Mouse (Mus musculus) erythroblast, embryonic 14.5 days (primary cell): ENCODE measurements around the gene BC004004. TPM values are rescaled to one million over a fixed set of nuclear protein-coding genes. Genes with fewer than 3 reads are reported as not detected.
"Not testable (repeated sequence)": the region's sequence is repeated elsewhere in the genome, so short reads cannot be mapped to it uniquely, and the experiment has no call there.

Experiments
- H3K27me3 ChIP-seq: 2 replicates; pipeline ENCODE4 v1.6.1; 2012; ENCODE audit warnings: inconsistent platforms; ENCODE audit not compliant: control insufficient read depth
- H3K36me3 ChIP-seq: 2 replicates; pipeline ENCODE4 v1.6.1; 2012; ENCODE audit warnings: mild to moderate bottlenecking, inconsistent platforms; ENCODE audit not compliant: control insufficient read depth
- H3K4me1 ChIP-seq: 2 replicates; pipeline ENCODE4 v1.6.1; 2012; ENCODE audit warnings: inconsistent platforms; ENCODE audit not compliant: control insufficient read depth
- H3K4me3 ChIP-seq: replicated peaks from 2 replicates; pipeline ENCODE3; 2012; ENCODE audit warnings: moderate library complexity, mild to moderate bottlenecking, inconsistent platforms
- H3K9me3 ChIP-seq: 2 replicates; pipeline ENCODE4 v1.6.1; 2012; ENCODE audit warnings: low read length, inconsistent platforms, mixed read lengths; ENCODE audit not compliant: control insufficient read depth
- GATA1 ChIP-seq: IDR thresholded peaks from 2 replicates; pipeline ENCODE4 v1.6.1; 2012; ENCODE audit warnings: low read length, inconsistent platforms, mixed read lengths
- TAL1 ChIP-seq: IDR thresholded peaks from 3 replicates; pipeline ENCODE4 v1.6.1; 2012; ENCODE audit warnings: low read length, inconsistent platforms, mixed read lengths
- polyA plus RNA-seq: library from polyadenylated mRNA; stranded (reverse); fragments of >175 nt; gene quantifications from 2 replicates; pipeline ENCODE4 v1.2.3, GENCODE M21; 2012

Gene BC004004
- polyA plus RNA-seq, 1 experiment: 2.0 TPM

- peaks cover 42% of the 10 kb centered on the region for H3K36me3 ChIP-seq
- no peak for TF ChIP-seq TAL1
- H3K4me1 ChIP-seq: no peaks in the 10 kb centered on the region
Observed at GRCm38 (mm10) chr17:29246602-29247001, 22.0 kb upstream of the BC004004 start.

GRCm38 (mm10) chr17:29247881-29248280, 20.7 kb upstream of the BC004004 start:
- peaks cover 11% of the 10 kb centered on the region; the same call in 1 of the 2 replicates for H3K27me3 ChIP-seq
- H3K4me1 ChIP-seq: no peaks in the 10 kb centered on the region
- H3K9me3 ChIP-seq: no peaks in the 10 kb centered on the region
- TF ChIP-seq GATA1 (no peak), TAL1 (no peak)
- H3K36me3 ChIP-seq: peaks cover 55% of the 10 kb centered on the region
- H3K4me3 ChIP-seq: no peak overlapping the region

More at GRCm38 (mm10) chr17:29246602-29247001, 22.0 kb upstream of the BC004004 start:
- Histone ChIP-seq H3K9me3 (no peaks in the 10 kb centered on the region), H3K27me3 (peaks cover 18% of the 10 kb centered on the region), H3K4me3 (no peak overlapping the region)

GRCm38 (mm10) chr17:29249512-29249911, 19.1 kb upstream of the BC004004 start:
- Histone ChIP-seq H3K4me1 (peaks cover 6% of the 10 kb centered on the region), H3K4me3 (no peak overlapping the region), H3K36me3 (peaks cover 71% of the 10 kb centered on the region), H3K27me3 (peaks cover 2% of the 10 kb centered on the region; the same call in 1 of the 2 replicates), H3K9me3 (no peaks in the 10 kb centered on the region)
- TF ChIP-seq TAL1 (no peak), GATA1 (no peak)

- peaks cover 85% of the 10 kb centered on the region for H3K36me3 ChIP-seq
- H3K9me3 ChIP-seq, H3K27me3 ChIP-seq, H3K4me1 ChIP-seq, H3K4me3 ChIP-seq: not testable (repeated sequence)
Observed at GRCm38 (mm10) chr17:29251006-29251405, 17.6 kb upstream of the BC004004 start.

- Histone ChIP-seq H3K4me3 (no peak overlapping the region), H3K4me1 (peaks cover 15% of the 10 kb centered on the region), H3K9me3 (no peaks in the 10 kb centered on the region), H3K36me3 (peaks cover 93% of the 10 kb centered on the region), H3K27me3 (no peaks in the 10 kb centered on the region)
- TF ChIP-seq GATA1: no peak
- no peak for TF ChIP-seq TAL1
Observed at GRCm38 (mm10) chr17:29251608-29252390, 16.8 kb upstream of the BC004004 start.

GRCm38 (mm10) chr17:29253236-29253635, 15.4 kb upstream of the BC004004 start:
- Histone ChIP-seq H3K9me3 (no peaks in the 10 kb centered on the region), H3K27me3 (no peaks in the 10 kb centered on the region), H3K4me3 (no peak overlapping the region), H3K4me1 (peaks cover 30% of the 10 kb centered on the region), H3K36me3 (peaks cover 99% of the 10 kb centered on the region)
- no peak for TF ChIP-seq TAL1

GRCm38 (mm10) chr17:29253684-29254083, 14.9 kb upstream of the BC004004 start:
- H3K27me3 ChIP-seq: no peaks in the 10 kb centered on the region
- TF ChIP-seq TAL1 (no peak), GATA1 (no peak)
- peaks cover 99% of the 10 kb centered on the region for H3K36me3 ChIP-seq
- no peaks in the 10 kb centered on the region for H3K9me3 ChIP-seq
- no peak overlapping the region for H3K4me3 ChIP-seq
- peaks cover 34% of the 10 kb centered on the region for H3K4me1 ChIP-seq

- peaks cover 43% of the 10 kb centered on the region for H3K4me1 ChIP-seq
- peaks cover 99% of the 10 kb centered on the region for H3K36me3 ChIP-seq
- not testable (repeated sequence) for H3K4me3 ChIP-seq, H3K9me3 ChIP-seq, H3K27me3 ChIP-seq
Observed at GRCm38 (mm10) chr17:29254784-29255183, 13.8 kb upstream of the BC004004 start.

GRCm38 (mm10) chr17:29256507-29256906, 12.1 kb upstream of the BC004004 start:
- Histone ChIP-seq H3K4me1 (peaks cover 59% of the 10 kb centered on the region), H3K4me3 (no peak overlapping the region), H3K9me3 (no peaks in the 10 kb centered on the region), H3K27me3 (no peaks in the 10 kb centered on the region), H3K36me3 (peaks cover 99% of the 10 kb centered on the region)
- TF ChIP-seq GATA1: no peak
- no peak for TF ChIP-seq TAL1

GRCm38 (mm10) chr17:29257001-29257511, 11.5 kb upstream of the BC004004 start:
- no peak for TF ChIP-seq GATA1
- TF ChIP-seq TAL1: no peak
- no peak overlapping the region for H3K4me3 ChIP-seq
- no peaks in the 10 kb centered on the region for H3K9me3 ChIP-seq
- H3K36me3 ChIP-seq: peaks cover 99% of the 10 kb centered on the region
- H3K27me3 ChIP-seq: no peaks in the 10 kb centered on the region
- H3K4me1 ChIP-seq: peaks cover 65% of the 10 kb centered on the region
